Mouse (Mus musculus) macrophage (primary cell): Measurements from ENCODE around the gene Trabd2b. TPM values are rescaled to one million over a fixed set of nuclear protein-coding genes. Genes with fewer than 3 reads are reported as not detected.

Experiments used
- H3K27ac ChIP-seq: fragments of 350-480 bp; formaldehyde crosslinking; 2 replicates; pipeline ENCODE4 v1.9.0; 2021
- H3K36me3 ChIP-seq: fragments of 350-480 bp; formaldehyde crosslinking; 2 replicates; pipeline ENCODE4 v1.9.0; 2021; ENCODE audit errors: inconsistent target
- H3K4me3 ChIP-seq: fragments of 350-480 bp; formaldehyde crosslinking; 2 replicates; pipeline ENCODE4 v1.9.0; 2021; ENCODE audit errors: inconsistent target
- H3K79me2 ChIP-seq: fragments of 350-480 bp; formaldehyde crosslinking; 2 replicates; pipeline ENCODE4 v1.9.0; 2021; ENCODE audit errors: inconsistent target
- WGBS: methylation state at CpG from one replicate; pipeline ENCODE4 v1.1.7; 2026; ENCODE audit warnings: inconsistent platforms; ENCODE audit not compliant: missing documents; 5-methylcytosine and 5-hydroxymethylcytosine counted together
- polyA plus RNA-seq: library from polyadenylated mRNA; stranded (reverse); fragments of 250-400 nt; gene quantifications from 3 replicates; pipeline ENCODE4 v1.2.4, GENCODE M21; 2018; ENCODE audit warnings: inconsistent platforms

Gene Trabd2b
- polyA plus RNA-seq, 1 experiment from 2014 or later, result not detected

GRCm38 (mm10) chr4:114513149-114513548, 106.6 kb downstream of the Trabd2b start:
- H3K36me3 ChIP-seq, result no peaks in the 10 kb centered on the region
- no peak overlapping the region for H3K4me3 ChIP-seq
- no peaks in the 10 kb centered on the region for H3K79me2 ChIP-seq
- H3K27ac ChIP-seq, result no peak overlapping the region

GRCm38 (mm10) chr4:114515330-114515771, 108.8 kb downstream of the Trabd2b start:
- Histone ChIP-seq H3K27ac (no peak overlapping the region), H3K79me2 (no peaks in the 10 kb centered on the region), H3K36me3 (no peaks in the 10 kb centered on the region), H3K4me3 (no peak overlapping the region)
- 27% methylated on average over 5 of the region's 5 CpGs for WGBS

GRCm38 (mm10) chr4:114516651-114517050, 110.1 kb downstream of the Trabd2b start:
- H3K27ac ChIP-seq, result no peak overlapping the region
- WGBS, result 37% methylated on average over 4 of the region's 4 CpGs
- H3K4me3 ChIP-seq, result no peak overlapping the region
- no peaks in the 10 kb centered on the region for H3K79me2 ChIP-seq
- H3K36me3 ChIP-seq, result no peaks in the 10 kb centered on the region

- Histone ChIP-seq H3K36me3 (no peaks in the 10 kb centered on the region), H3K4me3 (no peak overlapping the region), H3K27ac (no peak overlapping the region), H3K79me2 (no peaks in the 10 kb centered on the region)
- 97% methylated on average over 3 of the region's 3 CpGs for WGBS
Observed at GRCm38 (mm10) chr4:114518061-114518460, 111.5 kb downstream of the Trabd2b start.

- Histone ChIP-seq H3K27ac (no peak overlapping the region), H3K4me3 (no peak overlapping the region), H3K79me2 (no peaks in the 10 kb centered on the region), H3K36me3 (no peaks in the 10 kb centered on the region)
- WGBS, result 93% methylated on average over 1 of the region's 1 CpGs
Observed at GRCm38 (mm10) chr4:114518571-114518970, 112.0 kb downstream of the Trabd2b start.

- Histone ChIP-seq H3K27ac (no peak overlapping the region), H3K36me3 (no peaks in the 10 kb centered on the region), H3K79me2 (no peaks in the 10 kb centered on the region), H3K4me3 (no peak overlapping the region)
- 86% methylated on average over 4 of the region's 4 CpGs for WGBS
Observed at GRCm38 (mm10) chr4:114519321-114519720, 112.8 kb downstream of the Trabd2b start.

GRCm38 (mm10) chr4:114519966-114520365, 113.4 kb downstream of the Trabd2b start:
- no peak overlapping the region for H3K27ac ChIP-seq
- no peak overlapping the region for H3K4me3 ChIP-seq
- H3K36me3 ChIP-seq, result no peaks in the 10 kb centered on the region
- 87% methylated on average over 3 of the region's 3 CpGs for WGBS
- H3K79me2 ChIP-seq, result no peaks in the 10 kb centered on the region

GRCm38 (mm10) chr4:114523335-114524188, 117.0 kb downstream of the Trabd2b start:
- Histone ChIP-seq H3K79me2 (no peaks in the 10 kb centered on the region), H3K36me3 (no peaks in the 10 kb centered on the region), H3K4me3 (no peak overlapping the region), H3K27ac (no peak overlapping the region)
- WGBS, result 92% methylated on average over 5 of the region's 5 CpGs

GRCm38 (mm10) chr4:114531591-114531990, 125.1 kb downstream of the Trabd2b start:
- Histone ChIP-seq H3K27ac (no peak overlapping the region), H3K4me3 (no peak overlapping the region), H3K36me3 (no peaks in the 10 kb centered on the region), H3K79me2 (no peaks in the 10 kb centered on the region)
- 88% methylated on average over 6 of the region's 6 CpGs for WGBS

GRCm38 (mm10) chr4:114533894-114534754, 127.6 kb downstream of the Trabd2b start:
- WGBS, result 86% methylated on average over 4 of the region's 4 CpGs
- Histone ChIP-seq H3K36me3 (no peaks in the 10 kb centered on the region), H3K27ac (no peak overlapping the region), H3K79me2 (no peaks in the 10 kb centered on the region), H3K4me3 (no peak overlapping the region)

- Histone ChIP-seq H3K79me2 (no peaks in the 10 kb centered on the region), H3K4me3 (no peak overlapping the region), H3K27ac (no peak overlapping the region), H3K36me3 (no peaks in the 10 kb centered on the region)
- 80% methylated on average over 6 of the region's 6 CpGs for WGBS
Observed at GRCm38 (mm10) chr4:114537376-114537974, 131.0 kb downstream of the Trabd2b start.

GRCm38 (mm10) chr4:114540031-114540430, 133.5 kb downstream of the Trabd2b start:
- H3K36me3 ChIP-seq, result no peaks in the 10 kb centered on the region
- no peaks in the 10 kb centered on the region for H3K79me2 ChIP-seq
- no peak overlapping the region for H3K4me3 ChIP-seq
- H3K27ac ChIP-seq, result no peak overlapping the region
- WGBS, result 94% methylated on average over 7 of the region's 7 CpGs

- Histone ChIP-seq H3K36me3 (no peaks in the 10 kb centered on the region), H3K27ac (no peak overlapping the region)
Observed at GRCm38 (mm10) chr4:114541221-114541620, 134.7 kb downstream of the Trabd2b start.

GRCm38 (mm10) chr4:114542136-114542535, 135.6 kb downstream of the Trabd2b start:
- Histone ChIP-seq H3K4me3 (no peak overlapping the region), H3K79me2 (no peaks in the 10 kb centered on the region), H3K27ac (no peak overlapping the region), H3K36me3 (no peaks in the 10 kb centered on the region)
- WGBS, result 85% methylated on average over 4 of the region's 4 CpGs

More at GRCm38 (mm10) chr4:114541221-114541620, 134.7 kb downstream of the Trabd2b start:
- WGBS, result 100% methylated on average over 1 of the region's 1 CpGs
- H3K79me2 ChIP-seq, result no peaks in the 10 kb centered on the region
- no peak overlapping the region for H3K4me3 ChIP-seq
